Mouse (Mus musculus): ENCODE data around the gene Hoxd4.

Hoxd4 gene

DNA sequence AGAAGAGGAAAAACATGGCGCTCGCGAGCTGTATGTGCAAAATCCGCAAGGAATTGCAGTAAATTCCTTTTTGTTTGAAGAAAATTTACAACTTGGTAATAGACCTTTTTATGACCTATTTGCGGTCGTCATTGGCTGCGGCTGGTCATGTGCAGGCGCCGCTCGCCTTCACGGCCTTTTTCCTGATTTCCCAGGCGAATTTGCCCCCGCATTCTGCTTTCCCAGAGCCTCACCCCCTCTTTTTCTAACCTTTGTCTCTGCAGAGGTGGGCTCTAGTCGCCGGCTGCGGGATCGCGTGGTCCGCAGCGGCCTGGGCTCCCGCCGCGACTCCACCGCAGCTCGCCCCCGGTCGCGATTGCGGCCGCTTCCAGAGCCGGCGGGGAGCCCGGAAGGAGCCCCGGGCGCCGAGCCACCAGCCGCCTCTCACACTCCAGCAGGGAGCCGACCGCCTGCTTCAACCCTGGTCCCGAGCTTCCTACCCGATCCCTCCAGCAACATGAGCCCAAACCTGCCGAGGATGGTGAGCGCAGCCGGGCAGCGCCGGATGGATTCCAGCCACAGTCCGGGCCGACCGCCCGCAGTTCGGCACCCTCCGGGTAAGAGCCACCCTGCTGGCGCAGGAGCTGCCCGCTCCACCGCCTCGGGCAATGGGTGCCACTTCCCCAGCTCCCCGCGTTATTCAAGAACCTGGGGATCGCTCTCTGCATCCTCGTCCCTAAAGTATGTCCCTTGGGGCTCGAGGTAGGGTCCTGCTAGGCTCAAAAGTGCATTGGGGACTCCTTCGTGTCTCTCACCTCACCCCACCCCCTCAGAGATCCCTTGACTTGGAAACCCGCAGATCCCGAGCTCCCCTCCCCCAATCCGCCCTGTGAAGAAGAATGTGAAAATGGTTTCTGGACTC lies at the start of gene Hoxd4, which contains the start of gene Hoxd3:
Hoxd4 (plus strand) TSS at position 209 of the 901 bp plus-strand sequence.
Hoxd3 (plus strand) TSS at position 207 of the 901 bp plus-strand sequence.
- peak; percentile 78 for DNase-seq (ENCODE audit: low read depth, low spot score)

- peak; percentile 62 for DNase-seq (ENCODE audit: low read depth, low spot score)
Measured at GRCm38 (mm10) chr2:74663291-74663925, 48.3 kb upstream of the Hoxd4 start.

- DNase-seq (ENCODE audit: low read depth, low spot score) = peak; percentile 9
Measured at GRCm38 (mm10) chr2:74666411-74666810, 45.3 kb upstream of the Hoxd4 start.

GRCm38 (mm10) chr2:74667191-74667841 lies 44.4 kb upstream of the Hoxd4 start:
- peak; percentile 58 for DNase-seq (ENCODE audit: low read depth, low spot score)

DNA sequence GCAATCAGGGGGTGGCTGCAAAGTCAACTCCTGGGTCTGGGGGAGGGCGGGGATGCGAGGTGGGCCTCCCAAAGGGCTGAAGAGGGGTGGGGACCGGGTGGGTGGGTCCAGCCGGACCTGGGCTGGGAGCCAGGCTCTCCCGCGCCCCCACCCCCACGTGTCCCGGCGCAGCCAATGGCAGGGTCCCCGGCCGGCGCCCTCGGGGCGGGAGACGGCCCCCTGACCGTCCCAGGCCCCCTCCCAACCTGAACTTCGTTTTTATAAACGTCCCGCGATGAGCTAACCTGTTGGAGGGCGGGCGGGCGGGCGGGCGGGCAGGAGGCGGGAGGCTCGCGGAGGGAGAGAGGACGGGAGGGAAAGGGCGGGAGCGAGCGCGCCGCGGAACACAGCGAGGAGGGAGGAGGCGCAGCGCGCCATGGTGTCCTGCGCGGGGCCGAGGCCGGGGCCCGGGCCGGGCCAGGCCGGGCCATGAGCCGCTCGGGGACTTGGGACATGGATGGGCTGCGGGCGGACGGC lies 43.8 kb upstream of the Hoxd4 start, which contains the start of gene Hoxd13:
Hoxd13 (plus strand) TSS at position 469 of the 516 bp plus-strand sequence.
- peak; percentile 67 for DNase-seq (ENCODE audit: low read depth, low spot score)

DNA sequence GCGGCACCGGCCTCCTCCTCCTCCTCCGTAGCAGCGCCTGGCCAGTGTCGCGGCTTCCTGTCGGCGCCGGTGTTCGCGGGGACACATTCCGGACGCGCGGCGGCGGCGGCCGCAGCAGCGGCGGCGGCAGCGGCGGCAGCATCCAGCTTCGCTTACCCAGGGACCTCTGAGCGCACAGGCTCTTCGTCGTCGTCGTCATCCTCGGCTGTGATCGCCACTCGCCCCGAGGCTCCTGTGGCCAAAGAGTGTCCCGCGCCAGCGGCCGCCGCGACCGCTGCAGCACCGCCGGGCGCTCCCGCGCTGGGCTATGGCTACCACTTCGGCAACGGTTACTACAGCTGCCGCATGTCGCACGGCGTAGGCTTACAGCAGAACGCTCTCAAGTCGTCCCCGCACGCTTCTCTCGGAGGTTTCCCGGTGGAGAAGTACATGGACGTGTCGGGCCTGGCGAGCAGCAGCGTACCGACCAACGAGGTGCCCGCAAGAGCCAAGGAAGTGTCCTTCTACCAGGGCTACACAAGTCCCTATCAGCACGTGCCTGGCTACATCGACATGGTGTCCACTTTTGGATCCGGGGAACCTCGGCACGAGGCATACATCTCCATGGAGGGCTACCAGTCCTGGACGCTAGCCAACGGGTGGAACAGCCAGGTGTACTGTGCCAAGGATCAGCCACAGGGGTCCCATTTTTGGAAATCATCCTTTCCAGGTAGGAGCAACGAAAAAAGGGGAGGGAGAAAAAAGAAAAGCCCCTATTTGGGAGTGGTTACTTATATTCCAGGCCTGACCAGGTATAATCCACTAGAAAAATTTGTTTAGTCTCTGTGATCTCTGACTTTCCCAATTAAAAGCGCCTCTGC lies 43.1 kb upstream of the Hoxd4 start:
- peak; percentile 71 for DNase-seq (ENCODE audit: low read depth, low spot score)

GRCm38 (mm10) chr2:74669230-74669578 lies 42.5 kb upstream of the Hoxd4 start:
- peak; percentile 39 for DNase-seq (ENCODE audit: low read depth, low spot score)

- peak; percentile 48 for DNase-seq (ENCODE audit: low read depth, low spot score)
Measured at GRCm38 (mm10) chr2:74669650-74670235, 42.0 kb upstream of the Hoxd4 start.

DNA sequence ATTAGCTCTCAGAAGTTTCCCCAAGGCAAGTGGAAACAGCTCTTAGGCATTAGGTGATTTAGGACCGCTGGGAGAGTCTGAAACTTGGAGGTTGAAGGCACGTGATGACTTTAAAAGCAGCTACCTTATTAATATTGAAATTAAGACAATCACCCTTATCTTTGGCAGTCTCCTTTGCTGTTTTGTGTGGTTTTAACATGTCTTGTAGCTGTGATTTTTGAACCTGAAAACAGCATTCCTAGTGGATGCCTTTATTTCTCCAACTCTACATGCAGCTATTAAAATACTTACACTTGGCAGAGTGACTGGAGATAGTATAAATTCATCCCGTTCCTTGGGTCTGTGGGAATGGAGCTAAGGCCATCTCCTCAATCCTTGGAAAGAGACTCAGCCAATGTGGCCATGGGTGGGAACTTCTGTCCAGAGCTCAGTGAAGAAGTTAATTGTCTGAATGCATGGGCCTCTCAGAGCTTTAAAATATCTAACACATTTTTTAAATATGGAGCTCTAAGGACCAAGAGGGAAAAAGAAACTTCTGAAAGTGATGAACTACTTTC lies 41.0 kb upstream of the Hoxd4 start:
- no peak for DNase-seq (ENCODE audit: low read depth, low spot score)

- DNase-seq (ENCODE audit: low read depth, low spot score) = no peak
Measured at GRCm38 (mm10) chr2:74671847-74672246, 39.9 kb upstream of the Hoxd4 start.

DNA sequence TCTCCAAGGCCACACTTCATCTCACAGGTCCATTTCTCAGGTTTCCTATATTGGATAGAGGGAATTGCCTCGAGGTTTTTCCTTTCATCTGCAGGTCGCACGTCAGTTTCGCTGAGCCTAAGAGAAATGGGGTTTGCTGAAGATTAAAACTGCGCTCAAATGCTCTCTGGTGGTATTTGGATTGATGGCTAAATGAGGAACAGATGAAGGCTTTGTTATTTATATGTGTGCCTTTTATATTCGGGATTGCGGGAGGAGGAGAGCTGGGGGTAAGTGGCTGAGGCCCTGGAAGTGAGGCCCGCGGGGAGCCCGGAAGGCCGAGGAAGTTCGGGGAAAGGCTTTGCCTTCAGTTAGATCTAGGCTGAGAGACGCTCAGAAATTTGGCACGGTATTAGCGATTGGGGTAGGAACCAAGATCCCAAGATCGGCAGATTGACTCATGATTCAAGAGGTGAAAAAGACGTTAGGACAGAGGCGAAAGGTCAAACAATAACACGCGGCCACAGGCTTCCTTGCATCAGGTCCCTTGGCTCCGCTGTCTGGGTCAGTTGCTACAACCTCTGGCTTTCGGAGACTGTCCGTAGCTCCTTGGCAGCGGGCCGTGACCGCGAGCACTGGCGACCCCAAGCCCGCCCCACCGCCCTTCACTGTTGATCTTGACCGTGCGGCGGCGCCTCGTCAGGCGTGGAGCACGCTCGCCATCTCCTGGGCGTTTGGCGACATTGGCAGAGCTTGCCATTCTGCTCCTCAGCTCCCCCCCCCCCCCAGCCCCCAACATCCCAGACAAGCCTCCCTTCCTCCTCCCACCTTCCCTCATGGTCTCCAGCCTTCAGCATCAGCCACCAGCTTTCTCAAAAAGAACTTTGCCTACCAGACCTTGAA lies 39.0 kb upstream of the Hoxd4 start:
- peak; percentile 90 for DNase-seq (ENCODE audit: low read depth, low spot score)

- DNase-seq (ENCODE audit: low read depth, low spot score) = peak; percentile 38
Measured at GRCm38 (mm10) chr2:74673835-74674425, 37.8 kb upstream of the Hoxd4 start.

- peak; percentile 47 for DNase-seq (ENCODE audit: low read depth, low spot score)
Measured at GRCm38 (mm10) chr2:74674881-74675665, 36.7 kb upstream of the Hoxd4 start, which contains the start of gene Hoxd12. Gene Hoxd12, plus strand, starts transcription at chr2:74675013.

DNA sequence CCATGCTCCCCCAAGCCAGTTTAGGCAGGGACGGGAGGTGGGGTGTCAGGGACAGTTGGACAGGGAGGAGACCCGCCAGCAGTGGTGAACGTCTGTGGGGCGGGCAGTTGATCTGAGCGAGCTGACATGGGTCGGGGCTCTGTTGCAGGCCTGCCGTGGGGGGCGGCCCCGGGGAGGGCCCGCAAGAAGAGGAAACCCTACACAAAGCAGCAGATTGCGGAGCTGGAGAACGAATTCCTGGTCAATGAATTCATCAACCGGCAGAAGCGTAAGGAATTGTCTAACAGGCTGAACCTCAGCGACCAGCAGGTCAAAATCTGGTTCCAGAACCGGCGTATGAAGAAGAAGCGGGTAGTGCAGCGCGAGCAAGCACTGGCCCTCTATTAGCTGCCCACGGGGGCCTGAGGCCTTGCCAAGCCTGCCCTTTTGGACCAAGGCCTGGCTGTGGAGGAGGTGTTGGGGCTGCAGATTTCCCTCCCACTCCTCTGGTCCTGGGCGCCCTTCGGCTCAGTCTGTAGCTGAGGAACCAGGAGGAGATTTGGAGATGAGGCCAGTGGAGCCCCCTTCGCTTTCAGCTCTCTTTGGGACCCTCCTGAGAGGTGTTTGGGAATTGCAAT lies 36.0 kb upstream of the Hoxd4 start:
- no peak for DNase-seq (ENCODE audit: low read depth, low spot score)

DNA sequence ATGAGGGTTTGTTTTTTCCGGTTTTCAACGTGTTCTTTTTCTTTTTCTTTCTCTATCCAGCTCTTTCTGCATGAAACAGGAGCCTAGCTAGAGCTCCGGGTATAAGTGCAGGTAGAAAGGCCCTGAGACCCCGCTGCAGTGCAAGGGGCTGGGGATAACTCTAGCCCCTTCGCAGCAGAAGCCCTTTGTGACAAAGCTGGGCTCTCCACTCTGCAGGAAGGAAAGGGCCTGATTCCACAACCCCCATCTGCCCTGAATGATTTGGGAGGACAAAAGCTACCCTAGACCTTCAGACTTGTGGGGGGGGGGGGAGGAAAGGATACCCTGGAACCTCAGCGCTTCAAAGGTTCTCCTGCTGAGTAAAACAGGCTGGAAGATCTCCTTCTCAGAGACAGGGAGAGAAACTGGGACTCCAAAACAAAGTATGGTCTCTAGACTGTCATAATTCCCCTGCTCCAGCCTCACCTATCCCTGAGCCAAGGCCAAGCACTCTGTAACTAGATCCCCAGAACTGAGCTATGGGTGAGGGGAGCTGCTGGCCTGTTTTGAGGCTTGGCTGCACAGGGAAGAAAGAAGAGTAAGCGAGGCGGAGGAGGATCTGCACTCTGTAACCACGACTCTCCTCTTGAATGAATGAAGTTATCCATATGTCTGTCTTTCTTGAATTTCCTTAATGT lies 35.2 kb upstream of the Hoxd4 start:
- DNase-seq (ENCODE audit: low read depth, low spot score) = no peak

GRCm38 (mm10) chr2:74677106-74677505 lies 34.6 kb upstream of the Hoxd4 start:
- DNase-seq (ENCODE audit: low read depth, low spot score) = no peak
